In the genomic region with DNA sequence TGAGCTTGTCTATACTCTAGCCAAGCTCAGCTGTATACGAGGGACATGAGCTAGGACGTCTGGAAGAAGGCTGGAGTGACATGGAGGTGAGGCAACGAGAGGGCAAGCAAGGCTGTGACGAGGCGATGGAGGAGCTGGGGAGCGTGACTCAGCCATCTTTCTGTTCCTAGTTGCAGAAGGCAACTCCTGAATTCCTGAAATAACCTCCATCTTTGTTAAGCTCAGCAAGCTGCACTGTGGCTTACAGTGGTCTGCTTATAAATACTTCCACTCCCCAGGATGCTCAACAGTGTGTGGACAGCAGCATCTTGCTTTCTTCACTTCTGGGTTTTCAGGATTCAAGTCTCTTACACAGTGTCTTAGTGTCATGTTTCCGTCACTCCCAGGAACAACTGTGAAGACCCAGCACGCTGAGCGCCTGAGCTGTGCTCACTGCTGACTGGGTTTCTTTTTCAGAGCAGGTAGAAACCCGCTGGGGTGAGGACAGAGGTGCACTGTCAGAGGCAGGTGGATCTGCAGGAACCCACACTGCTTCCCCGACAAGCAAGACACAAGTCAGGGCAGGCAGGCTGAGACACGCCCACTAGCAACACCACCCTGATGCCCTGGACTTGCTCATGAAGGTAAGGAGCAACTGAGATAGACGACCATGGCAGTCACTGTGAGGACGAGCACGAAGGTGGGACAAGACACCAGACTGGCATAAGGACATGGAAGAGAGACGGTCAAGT, we compare ENCODE assay signal across 22 mouse cellular contexts. TPM values are rescaled to one million over a fixed set of nuclear protein-coding genes. Genes with fewer than 3 reads are reported as not detected.
DNase-seq lines count a peak whose midpoint lies in the region; ATAC-seq and TF ChIP-seq lines count a peak whose summit lies in the region.
"Had no signal": no experiment of that assay in that cellular context is flagged by ENCODE, and none has a peak within 500 bp of the region (broad histone marks: within the 10 kb centered on the region; RNA-seq: fewer than 3 reads in every experiment).

No protein-coding gene starts in this region.

- H3K79me3 ChIP-seq in C2C12 (ENCODE audit: low read depth): peaks cover 55% of the 10 kb centered on the region

- no peak overlapping the region for H3K4me3 ChIP-seq in forebrain, embryonic 13.5 days
- H3K4me3 ChIP-seq in forebrain, postnatal 0 days (ENCODE audit: low read depth, low read length): no peak overlapping the region
- no peak overlapping the region for H3K4me3 ChIP-seq in kidney, embryonic 15.5 days (replicated peaks)
- no peak overlapping the region for H3K4me3 ChIP-seq in C2C12 (ENCODE audit: insufficient read depth, poor library complexity, severe bottlenecking)
- no peak overlapping the region for H3K4me3 ChIP-seq in embryonic fibroblast, embryonic 13.5 days (ENCODE audit: insufficient read depth, low read length)
- H3K4me3 ChIP-seq: midbrain, embryonic 10.5 days; neural tube, embryonic 12.5 days had no signal

- H3K36me3 ChIP-seq in forebrain, embryonic 13.5 days (ENCODE audit: poor library complexity, severe bottlenecking): peaks cover 5% of the 10 kb centered on the region
- H3K36me3 ChIP-seq in forebrain, postnatal 0 days (ENCODE audit: insufficient read depth): no peaks in the 10 kb centered on the region
- H3K36me3 ChIP-seq in kidney, embryonic 15.5 days: peaks cover 13% of the 10 kb centered on the region; the same call in 1 of the 2 replicates
- no peaks in the 10 kb centered on the region for H3K36me3 ChIP-seq in C2C12 (ENCODE audit: control insufficient read depth, insufficient read depth)

- TF ChIP-seq POLR2A in embryonic fibroblast, embryonic 13.5 days (IDR thresholded peaks at IDR 0.05; ENCODE audit: low read depth, low read length): no peak

- H3ac ChIP-seq in C2C12 (ENCODE audit: control insufficient read depth, insufficient read length, low read depth): peak overlapping the region; percentile 36

- no peaks in the 10 kb centered on the region for H3K9me3 ChIP-seq in forebrain, embryonic 13.5 days (replicated peaks)
- H3K9me3 ChIP-seq in forebrain, postnatal 0 days (ENCODE audit: low read length): no peaks in the 10 kb centered on the region
- H3K9me3 ChIP-seq in kidney, embryonic 15.5 days (replicated peaks): no peaks in the 10 kb centered on the region
- H3K9me3 ChIP-seq: midbrain, embryonic 10.5 days; neural tube, embryonic 12.5 days had no signal

- H3K9ac ChIP-seq in forebrain, embryonic 13.5 days: no peak overlapping the region
- H3K9ac ChIP-seq in forebrain, postnatal 0 days: no peak overlapping the region
- no peak overlapping the region for H3K9ac ChIP-seq in kidney, embryonic 15.5 days
- H3K9ac ChIP-seq: lung, embryonic 14.5 days; neural tube, embryonic 12.5 days had no signal

- no peak overlapping the region for H3K4me2 ChIP-seq in forebrain, embryonic 13.5 days
- H3K4me2 ChIP-seq in forebrain, postnatal 0 days (ENCODE audit: low read depth): no peak overlapping the region
- H3K4me2 ChIP-seq in kidney, embryonic 15.5 days: no peak overlapping the region
- H3K4me2 ChIP-seq: lung, embryonic 14.5 days; neural tube, embryonic 12.5 days had no signal

- H3K4me1 ChIP-seq in forebrain, embryonic 13.5 days: peaks cover 32% of the 10 kb centered on the region
- H3K4me1 ChIP-seq in forebrain, postnatal 0 days (ENCODE audit: insufficient read depth): no peaks in the 10 kb centered on the region
- H3K4me1 ChIP-seq in kidney, embryonic 15.5 days: peaks cover 53% of the 10 kb centered on the region
- H3K4me1 ChIP-seq in embryonic fibroblast, embryonic 13.5 days (ENCODE audit: control insufficient read depth, insufficient read depth, low read length): peaks cover 36% of the 10 kb centered on the region

- H3K27me3 ChIP-seq in forebrain, embryonic 13.5 days: no peaks in the 10 kb centered on the region
- H3K27me3 ChIP-seq in forebrain, postnatal 0 days (ENCODE audit: insufficient read depth, low read length): no peaks in the 10 kb centered on the region
- H3K27me3 ChIP-seq in kidney, embryonic 15.5 days: no peaks in the 10 kb centered on the region
- no peaks in the 10 kb centered on the region for H3K27me3 ChIP-seq in C2C12 (ENCODE audit: control insufficient read depth, insufficient read depth, insufficient read length)
- H3K27me3 ChIP-seq: neural tube, embryonic 12.5 days; Patski had no signal

- H3K79me2 ChIP-seq in C2C12 (ENCODE audit: control insufficient read depth, insufficient read depth): peaks cover 99% of the 10 kb centered on the region

- H3K27ac ChIP-seq in forebrain, embryonic 13.5 days: 0 out of 2 replicates have a peak overlapping the region, but pooled peaks have one; percentile 6
- no peak overlapping the region for H3K27ac ChIP-seq in forebrain, postnatal 0 days (ENCODE audit: low read depth, low read length)
- 0 out of 2 replicates have a peak overlapping the region, but pooled peaks have one; percentile 37 for H3K27ac ChIP-seq in kidney, embryonic 15.5 days
- peak overlapping the region; percentile 44 for H3K27ac ChIP-seq in embryonic fibroblast, embryonic 13.5 days (ENCODE audit: insufficient read depth, low read length)
- H3K27ac ChIP-seq: kidney, postnatal 0 days; midbrain, embryonic 10.5 days; neural tube, embryonic 12.5 days had no signal

- no peak for TF ChIP-seq CTCF in forebrain, postnatal 0 days (IDR thresholded peaks at IDR 0.05; ENCODE audit: low read depth)
- no peak for TF ChIP-seq CTCF in C2C12 (IDR thresholded peaks at IDR 0.05; ENCODE audit: control insufficient read depth, insufficient read depth, insufficient read length)
- no peak for TF ChIP-seq CTCF in embryonic fibroblast, embryonic 13.5 days (IDR thresholded peaks at IDR 0.05; ENCODE audit: borderline replicate concordance, insufficient read depth, low read length)

- WGBS in forebrain, embryonic 13.5 days: 82% methylated on average over 16 of the region's 16 CpGs
- 78% methylated on average over 16 of the region's 16 CpGs for WGBS in forebrain, postnatal 0 days
- 68% methylated on average over 16 of the region's 16 CpGs for WGBS in kidney, embryonic 15.5 days

- ATAC-seq in forebrain, embryonic 13.5 days: no peak
- no peak for ATAC-seq in forebrain, postnatal 0 days
- no peak for ATAC-seq in kidney, embryonic 15.5 days (replicated peaks; ENCODE audit: low FRiP score)
- ATAC-seq: Patski had no signal

- DNase-seq in forebrain, postnatal 0 days: no peak
- DNase-seq in kidney, adult 8-10 months: no peak
- DNase-seq in layer of hippocampus, adult 9-10 months (ENCODE audit: low spot score): no peak
- DNase-seq in cerebellum, postnatal 14 days: no peak
- DNase-seq: adrenal gland, postnatal 10 days; B cell, adult 2 months; gastrocnemius, postnatal 25 days; heart, postnatal 36 days; retina, postnatal 1 day; thymus, postnatal 4 days had no signal

TF ChIP-seq in C2C12, 6 proteins besides CTCF, POLR2A, EP300 and RAD21:
- TF ChIP-seq USF1 (IDR thresholded peaks at IDR 0.05; ENCODE audit: low read depth) (no peak), MAX (IDR thresholded peaks at IDR 0.05) (peak; percentile 49), MYOG (IDR thresholded peaks at IDR 0.05; ENCODE audit: control insufficient read depth, extremely low read depth, insufficient read length) (no peak), CEBPB (IDR thresholded peaks at IDR 0.05; ENCODE audit: low read depth) (peak; percentile 22), FOSL1 (IDR thresholded peaks at IDR 0.05; ENCODE audit: insufficient read depth, low read length, poor library complexity, severe bottlenecking) (no peak), MYOD1 (IDR thresholded peaks at IDR 0.05; ENCODE audit: control insufficient read depth, insufficient read length, low read depth) (no peak)

RNA-seq across cellular contexts. Expression of a gene that starts 20.7 kb away (rescaled TPM):
- polyA plus RNA-seq in forebrain, embryonic 13.5 days (2015; fragmentation: Nextera tagmentation; extraction: Ambion mirVana): 47.4 and 53.0 TPM in 2 replicates
- 81.0 and 93.3 TPM in 2 replicates for total RNA-seq in forebrain, postnatal 0 days (2014; rRNA removed)
- 41.0 and 47.6 TPM in 2 replicates for polyA plus RNA-seq in forebrain, postnatal 0 days (2015; fragmentation: Nextera tagmentation; extraction: Ambion mirVana)
- polyA plus RNA-seq in kidney, embryonic 15.5 days (2015; fragmentation: Nextera tagmentation; extraction: Ambion mirVana): 48.1 and 49.6 TPM in 2 replicates
- polyA plus RNA-seq in C2C12 (2012; fragmentation: generic; extraction: Trizol): 51.6 TPM
- polyA plus RNA-seq in embryonic fibroblast, embryonic 13.5 days (2011; ENCODE audit: insufficient read length, low read depth, missing spikeins): 86.6 and 87.7 TPM in 2 replicates

RNA-seq across cellular contexts. Expression of a gene that starts 48.9 kb away (rescaled TPM):
- polyA plus RNA-seq in forebrain, embryonic 13.5 days (2015; fragmentation: Nextera tagmentation; extraction: Ambion mirVana): not detected in 2 replicates
- not detected in 2 replicates for total RNA-seq in forebrain, postnatal 0 days (2014; rRNA removed)
- polyA plus RNA-seq in forebrain, postnatal 0 days (2015; fragmentation: Nextera tagmentation; extraction: Ambion mirVana): 0.30 and 0.49 TPM in 2 replicates
- 0.77 and 0.90 TPM in 2 replicates for polyA plus RNA-seq in kidney, embryonic 15.5 days (2015; fragmentation: Nextera tagmentation; extraction: Ambion mirVana)
- not detected for polyA plus RNA-seq in C2C12 (2012; fragmentation: generic; extraction: Trizol)
- polyA plus RNA-seq in embryonic fibroblast, embryonic 13.5 days (2011; ENCODE audit: insufficient read length, low read depth, missing spikeins): not detected in 2 replicates
- total RNA-seq: layer of hippocampus, postnatal 25 days had no signal
- polyA plus RNA-seq: forebrain, embryonic 11.5 days; midbrain, embryonic 10.5 days; neural tube, embryonic 12.5 days; Patski; spleen, adult 2 months had no signal
